Mouse (Mus musculus) right cerebral cortex, postnatal 14 days (tissue): ENCODE data around the gene Shoc2.
A peak's percentile ranks its signal among the peaks of the same experiment; 100 is the strongest.
"Not testable (repeated sequence)": the region's sequence is repeated elsewhere in the genome, so short reads cannot be mapped to it uniquely, and the experiment has no call there.

ENCODE experiments used
- DNase-seq: peaks from one replicate; pipeline ENCODE4 v3.0.0; 2022

Shoc2 gene

DNA sequence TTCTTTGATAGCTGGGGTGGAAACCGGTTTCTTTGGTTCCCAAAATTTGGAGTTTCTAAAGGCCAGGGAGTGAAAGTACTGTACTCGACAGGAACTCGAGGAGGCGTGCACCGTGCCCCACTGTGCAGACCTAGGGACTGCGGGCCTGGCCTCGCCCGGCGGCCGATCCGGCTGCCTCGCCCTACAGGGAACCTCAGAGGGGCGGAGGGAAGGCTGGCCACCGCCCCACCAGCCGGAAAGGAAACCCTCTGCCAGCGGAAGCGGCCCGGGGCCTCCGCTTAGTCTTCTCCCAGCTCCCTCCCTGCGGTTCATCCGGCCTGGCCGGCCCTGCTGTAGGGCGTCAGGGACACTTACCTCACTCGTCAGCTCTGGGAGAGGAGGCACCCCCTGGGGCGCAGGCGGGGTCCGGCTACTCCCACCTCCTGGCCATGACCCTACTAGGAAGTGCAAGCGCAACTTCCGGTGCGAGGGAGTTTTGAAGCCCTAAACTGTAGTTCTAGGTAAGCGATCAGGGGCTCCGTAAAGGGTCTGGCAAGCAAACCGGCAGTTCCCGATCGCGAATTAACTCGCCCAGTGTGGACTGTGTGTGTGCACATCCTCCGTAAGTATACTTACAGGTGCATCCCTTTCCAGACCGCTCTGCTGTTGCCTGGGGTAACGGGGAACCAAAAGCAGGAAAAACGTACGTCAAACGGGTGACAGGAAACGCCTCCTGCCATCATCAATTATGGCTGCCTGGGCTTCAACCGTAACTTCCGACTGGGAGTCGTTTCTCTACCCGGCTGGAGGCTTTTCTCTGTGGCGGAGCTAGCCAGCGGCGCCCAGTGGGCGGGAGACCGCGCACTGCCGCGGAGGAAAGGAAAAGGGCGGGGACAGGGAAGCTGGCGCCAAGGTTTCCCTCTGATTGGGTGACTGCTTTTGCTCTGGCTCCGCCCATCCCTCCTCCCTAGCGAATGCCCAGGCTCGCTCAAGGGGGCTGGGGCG lies at the start of gene Shoc2, which contains the start of gene Bbip1:
TSS of gene Shoc2 (plus strand) at position 505 of the 984 bp plus-strand sequence.
TSS of gene Bbip1 (minus strand) at position 826 of the 984 bp plus-strand sequence.
- peak; percentile 97 for DNase-seq

- no peak for DNase-seq
These were observed 49.5 kb upstream of the Shoc2 start for GRCm38 (mm10) chr19:53894538-53895121.

DNA sequence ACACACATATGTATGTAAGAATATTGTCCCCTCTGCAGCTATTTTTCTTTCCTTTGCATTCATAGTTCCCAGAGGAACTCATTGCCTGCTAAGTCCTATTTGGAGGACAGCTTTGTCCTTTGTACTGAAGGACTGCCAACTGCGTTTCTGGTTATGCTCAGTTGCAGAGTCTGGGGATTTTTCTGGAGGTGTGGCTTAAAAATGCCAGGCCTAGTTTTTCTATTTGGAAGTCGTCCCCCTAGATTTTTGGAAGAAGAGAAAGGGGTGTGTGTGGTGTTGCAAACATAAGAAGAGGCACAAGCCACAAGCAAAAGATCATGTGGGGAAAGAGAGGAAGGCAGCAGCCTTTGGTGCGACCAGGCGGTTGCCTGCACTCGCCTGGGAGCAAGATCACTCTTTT lies 46.1 kb upstream of the Shoc2 start:
- no peak for DNase-seq

DNA sequence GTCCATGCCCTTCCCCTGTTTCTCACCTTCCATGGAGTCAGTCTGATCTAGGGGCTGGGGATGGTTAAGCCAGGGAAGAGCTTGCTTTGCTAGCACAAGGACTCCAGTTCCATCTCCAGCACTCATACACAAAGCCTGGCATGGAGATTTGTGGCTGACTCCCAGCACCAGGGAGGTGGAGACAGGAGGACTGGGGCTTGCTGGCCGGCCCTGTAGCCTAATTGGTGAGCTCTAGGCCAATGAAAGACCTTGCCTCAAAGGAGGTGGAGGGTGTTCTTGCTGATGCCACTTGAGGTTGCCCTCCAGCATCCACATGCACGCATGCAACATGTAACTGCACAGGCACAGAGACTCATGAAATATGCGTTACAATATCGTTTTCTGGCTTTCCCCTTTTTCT lies 45.6 kb upstream of the Shoc2 start:
- no peak for DNase-seq

DNA sequence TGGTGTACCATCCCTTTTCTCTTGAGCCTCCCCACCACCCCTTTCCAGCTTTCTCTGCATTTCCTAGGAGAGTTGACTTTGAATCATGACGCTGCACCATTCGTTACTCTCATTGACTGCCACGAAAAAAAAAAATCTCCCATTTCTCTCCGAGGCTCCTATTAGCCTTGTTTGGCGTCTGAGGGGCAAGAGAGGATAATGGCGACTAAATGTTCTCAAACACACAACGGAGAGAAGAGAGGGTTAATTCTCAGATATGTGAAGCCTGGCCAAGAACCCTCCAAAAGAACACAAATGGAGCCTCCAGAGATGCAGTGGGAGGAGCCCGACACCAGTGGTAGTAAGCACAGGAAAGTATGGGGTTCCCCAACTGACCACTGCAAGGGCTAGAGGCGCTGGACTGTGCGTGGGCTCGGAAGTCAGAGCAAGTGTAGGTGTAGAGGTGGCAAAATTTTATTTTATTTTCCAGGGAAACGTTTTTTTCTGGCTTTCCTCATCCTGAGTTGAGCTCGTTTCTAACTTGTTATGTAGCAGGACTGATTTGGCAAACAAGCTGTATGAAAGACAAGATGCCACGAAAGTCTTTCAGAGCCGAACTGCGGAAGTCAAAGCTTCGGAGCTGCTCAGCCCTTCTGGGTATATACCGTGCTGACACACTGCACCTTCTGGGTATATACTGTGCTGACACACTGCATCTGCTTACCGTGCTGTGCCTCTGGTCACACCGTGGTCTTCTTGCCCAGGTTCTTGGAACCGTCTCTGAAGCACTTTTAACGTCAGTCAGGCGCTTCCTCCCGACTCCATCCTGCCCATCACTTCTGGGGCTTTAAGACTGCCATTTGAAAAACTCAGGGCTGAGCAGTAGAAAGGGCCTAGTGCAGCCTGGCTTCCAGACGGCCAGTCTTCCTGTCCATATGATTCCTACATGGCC lies 44.9 kb upstream of the Shoc2 start:
- no peak for DNase-seq

- DNase-seq = no peak
These were observed 44.0 kb upstream of the Shoc2 start for GRCm38 (mm10) chr19:53899941-53900610.

- DNase-seq = no peak
These were observed 42.0 kb upstream of the Shoc2 start for GRCm38 (mm10) chr19:53901931-53902738.

DNA sequence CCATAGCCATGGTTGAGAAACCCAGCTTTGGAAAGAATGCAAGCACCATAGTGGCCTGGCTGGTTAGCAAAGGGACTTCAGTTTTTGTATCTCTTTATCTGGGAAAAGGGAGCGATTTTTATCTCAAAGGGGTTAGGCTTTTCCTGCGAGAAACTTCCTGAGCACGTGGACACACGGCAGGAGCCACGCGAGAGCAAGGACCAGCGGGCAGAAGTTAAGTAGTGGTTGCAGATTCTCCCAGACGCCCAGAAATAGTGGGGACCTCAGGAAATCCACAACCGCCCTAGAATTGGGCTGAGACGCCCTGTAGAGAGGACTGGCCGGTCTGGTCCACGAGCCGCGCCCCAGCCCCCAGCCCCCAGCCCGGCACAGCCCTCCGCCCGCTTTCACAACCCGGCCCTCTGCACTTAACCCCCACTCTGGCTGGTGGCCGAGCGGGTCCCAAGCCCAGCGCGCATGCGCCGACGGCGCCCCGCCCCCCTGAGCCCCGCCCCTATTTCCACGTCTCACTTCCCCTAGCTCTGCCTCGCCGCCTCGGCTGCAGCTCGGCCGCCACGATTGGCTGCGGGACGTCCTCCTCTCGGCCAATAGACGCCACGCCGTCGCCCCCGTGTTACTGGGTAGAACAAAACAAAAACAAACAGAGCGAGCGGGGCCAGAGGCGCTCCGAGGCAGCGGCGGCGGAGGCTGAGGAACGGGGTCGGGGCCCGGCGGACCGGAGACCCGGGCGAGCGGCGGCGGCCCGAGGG lies 41.2 kb upstream of the Shoc2 start:
- peak; percentile 97 for DNase-seq

- peak; percentile 49 for DNase-seq
These were observed 40.4 kb upstream of the Shoc2 start for GRCm38 (mm10) chr19:53903507-53904321.

GRCm38 (mm10) chr19:53904833-53905480 lies 39.1 kb upstream of the Shoc2 start:
- no peak for DNase-seq

- DNase-seq = no peak
These were observed 37.9 kb upstream of the Shoc2 start for GRCm38 (mm10) chr19:53906033-53906702.

DNA sequence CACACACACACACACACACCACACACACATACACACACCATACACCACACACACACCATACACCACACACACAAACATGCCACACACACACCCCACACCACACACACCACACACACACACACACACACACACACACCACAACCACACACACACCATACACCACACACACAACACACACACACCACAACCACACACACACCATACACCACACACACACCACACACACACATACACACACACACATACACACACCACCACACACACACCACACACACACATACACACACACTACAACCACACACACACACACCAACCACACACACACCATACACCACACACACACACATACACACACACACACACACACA lies 37.4 kb upstream of the Shoc2 start:
- not testable (repeated sequence) for DNase-seq

- no peak for DNase-seq
These were observed 29.2 kb upstream of the Shoc2 start for GRCm38 (mm10) chr19:53914950-53915349.

DNA sequence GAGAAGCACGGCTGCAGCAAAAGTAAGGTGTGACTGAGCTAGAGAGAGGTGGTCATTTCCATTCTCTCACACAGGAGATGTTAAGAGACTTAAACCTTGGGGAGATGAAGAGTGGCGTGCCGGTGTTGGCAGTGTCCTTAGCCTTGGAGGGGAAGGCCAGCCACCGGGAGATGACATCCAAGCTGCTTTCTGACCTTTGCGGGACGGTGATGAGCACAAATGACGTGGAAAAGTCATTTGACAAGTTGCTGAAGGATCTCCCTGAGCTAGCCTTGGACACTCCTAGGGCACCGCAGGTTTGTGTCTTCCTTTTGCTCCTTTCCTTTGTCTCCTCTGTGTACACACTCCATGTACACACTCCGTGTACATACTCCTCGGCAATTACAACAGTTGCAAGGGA lies 24.6 kb upstream of the Shoc2 start:
- DNase-seq = no peak

DNA sequence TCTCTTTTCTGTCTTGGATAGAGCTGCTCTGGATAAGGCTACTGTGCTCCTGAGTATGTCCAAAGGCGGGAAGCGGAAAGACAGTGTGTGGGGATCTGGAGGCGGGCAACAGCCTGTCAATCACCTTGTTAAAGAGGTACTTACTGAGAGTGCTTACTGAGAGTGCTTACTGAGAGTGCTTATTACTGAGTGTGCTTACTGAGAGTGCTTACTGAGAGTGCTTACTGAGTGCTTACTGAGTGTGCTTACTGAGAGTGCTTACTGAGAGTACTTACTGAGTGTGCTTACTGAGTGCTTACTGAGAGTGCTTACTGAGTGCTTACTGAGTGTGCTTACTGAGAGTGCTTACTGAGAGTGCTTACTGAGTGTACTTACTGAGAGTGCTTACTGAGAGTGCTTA lies 22.1 kb upstream of the Shoc2 start:
- DNase-seq = not testable (repeated sequence)

- peak; percentile 36 for DNase-seq
These were observed 18.8 kb upstream of the Shoc2 start for GRCm38 (mm10) chr19:53925338-53925751.

DNA sequence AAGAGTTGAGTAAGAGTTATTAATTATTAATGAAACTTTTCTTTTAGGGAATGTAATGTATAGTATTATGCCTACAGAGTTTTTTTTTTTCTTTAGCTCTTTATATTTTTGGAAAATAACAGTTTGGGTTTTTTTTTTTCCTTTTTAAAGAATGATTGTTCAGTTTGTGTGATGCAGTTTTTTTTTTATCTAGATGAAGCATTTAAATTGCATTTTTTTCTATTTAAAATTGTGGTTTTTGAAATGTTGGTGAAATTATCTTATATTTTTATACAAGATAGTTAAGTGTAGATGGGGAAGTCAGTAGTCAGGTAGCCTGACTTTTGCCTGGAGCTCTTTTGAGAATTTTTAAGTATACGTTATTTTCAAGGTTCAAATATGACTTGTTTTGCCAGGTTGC lies 17.4 kb upstream of the Shoc2 start:
- no peak for DNase-seq

GRCm38 (mm10) chr19:53929218-53929617 lies 14.9 kb upstream of the Shoc2 start:
- DNase-seq = no peak

DNA sequence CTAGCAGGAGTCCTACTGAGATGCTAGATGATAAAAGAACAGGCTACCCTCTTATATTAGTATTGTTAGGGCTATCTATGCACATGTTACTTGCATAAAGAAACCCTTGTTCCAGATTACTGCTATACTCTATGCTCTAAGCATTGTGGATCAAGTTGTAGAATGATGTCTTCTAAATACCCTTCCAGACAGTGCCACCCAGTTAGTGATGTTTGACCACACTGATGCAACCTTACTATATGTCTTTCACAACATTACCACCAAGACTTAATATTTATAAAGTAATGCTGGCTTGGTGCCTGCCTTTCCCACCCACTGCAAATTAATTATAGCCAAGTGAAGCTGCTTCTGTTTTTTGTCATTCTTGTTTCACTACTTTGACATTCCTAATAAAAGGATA lies 11.1 kb upstream of the Shoc2 start:
- DNase-seq = no peak
